Mouse (Mus musculus) kidney, adult 2 months (tissue): ENCODE measurements around the gene Syndig1l. TPM values are rescaled to one million over a fixed set of nuclear protein-coding genes. Genes with fewer than 3 reads are reported as not detected.

Source experiments
- DNase-seq: peaks from one replicate; pipeline ENCODE4 v3.0.0; 2021
- H3K27ac ChIP-seq: fragments of 200-500 bp; 2 replicates; pipeline ENCODE4 v1.5.1; 2012; ENCODE audit warnings: low read depth, low read length, control low read depth, inconsistent platforms; ENCODE audit not compliant: insufficient read depth
- H3K27me3 ChIP-seq: fragments of 200-500 bp; replicated peaks from 2 replicates; pipeline ENCODE4 v1.6.1; 2012; ENCODE audit warnings: mild to moderate bottlenecking, moderate library complexity, low read length, inconsistent platforms; ENCODE audit not compliant: control insufficient read depth, insufficient read depth
- H3K36me3 ChIP-seq: fragments of 200-500 bp; 2 replicates; pipeline ENCODE4 v1.6.1; 2012; ENCODE audit warnings: mild to moderate bottlenecking, moderate library complexity, low read length, inconsistent platforms; ENCODE audit not compliant: control insufficient read depth, insufficient read depth
- H3K4me1 ChIP-seq: fragments of 200-500 bp; 2 replicates; pipeline ENCODE4 v1.6.1; 2011; ENCODE audit warnings: low read length; ENCODE audit not compliant: control insufficient read depth, insufficient read depth
- H3K4me3 ChIP-seq: fragments of 200-500 bp; 2 replicates; pipeline ENCODE4 v1.5.1; 2011; ENCODE audit warnings: mild to moderate bottlenecking, low read depth, low read length, control low read depth; ENCODE audit not compliant: insufficient read depth
- CTCF ChIP-seq: fragments of 200-500 bp; conservative IDR thresholded peaks from 2 replicates; pipeline ENCODE4 v1.5.1; 2011; ENCODE audit warnings: low read depth, mild to moderate bottlenecking, control low read depth, low read length, moderate library complexity, mixed read lengths; ENCODE audit not compliant: insufficient read depth, insufficient read length
- POLR2A ChIP-seq: fragments of 200-500 bp; IDR thresholded peaks from one replicate; pipeline ENCODE4 v1.6.1; 2011; ENCODE audit warnings: low read depth, low read length, control low read depth
- WGBS: fragments of 180-500 bp; shearing (Covaris S2); methylation state at CpG from one replicate; pipeline ENCODE4 v1.1.7; 2018; 5-methylcytosine and 5-hydroxymethylcytosine counted together
- polyA plus RNA-seq: library from polyadenylated mRNA; depleted of rRNA; stranded (reverse); fragments of >200 nt; gene quantifications from 2 replicates; pipeline ENCODE4 v1.2.3, GENCODE M21; 2012

Syndig1l gene
- polyA plus RNA-seq, 1 experiment = not detected

- 55% methylated on average over 14 of the region's 14 CpGs for WGBS
- H3K36me3 ChIP-seq = no peaks in the 10 kb centered on the region
- no peak for DNase-seq
- H3K4me1 ChIP-seq = no peaks in the 10 kb centered on the region
- H3K27ac ChIP-seq = no peak overlapping the region
- no peaks in the 10 kb centered on the region for H3K27me3 ChIP-seq
- TF ChIP-seq POLR2A (no peak), CTCF (no peak)
- no peak overlapping the region for H3K4me3 ChIP-seq
These were observed 23.7 kb downstream of the Syndig1l start for GRCm38 (mm10) chr12:84674666-84675526.

DNA sequence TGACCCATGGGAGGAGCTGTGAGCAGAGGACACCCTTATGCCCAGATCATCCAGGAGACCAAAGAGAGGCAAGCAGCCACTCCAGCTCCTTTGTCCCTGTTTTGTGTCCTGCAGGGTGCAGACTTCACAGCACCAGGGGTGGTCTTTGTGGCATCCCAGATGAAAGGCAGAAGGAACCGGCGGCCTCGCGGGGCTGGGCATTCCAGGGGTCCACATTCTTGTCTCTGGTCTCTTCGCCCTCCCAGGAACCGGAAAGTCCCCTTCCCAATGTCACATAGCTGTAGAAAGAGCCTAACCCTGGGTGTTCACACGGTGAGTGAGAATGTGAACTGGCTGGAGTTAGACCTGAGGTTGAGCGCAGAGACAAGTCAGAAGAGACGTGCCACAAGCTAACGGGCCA is 27.0 kb downstream of the Syndig1l start:
- no peaks in the 10 kb centered on the region for H3K4me1 ChIP-seq
- DNase-seq = no peak
- H3K4me3 ChIP-seq = no peak overlapping the region
- H3K36me3 ChIP-seq = no peaks in the 10 kb centered on the region
- TF ChIP-seq CTCF = no peak
- TF ChIP-seq POLR2A = no peak
- 39% methylated on average over 10 of the region's 10 CpGs for WGBS
- H3K27ac ChIP-seq = no peak overlapping the region
- H3K27me3 ChIP-seq = no peaks in the 10 kb centered on the region

- 93% methylated on average over 3 of the region's 3 CpGs for WGBS
- DNase-seq = no peak
- no peaks in the 10 kb centered on the region for H3K36me3 ChIP-seq
- H3K27me3 ChIP-seq = no peaks in the 10 kb centered on the region
- no peak overlapping the region for H3K27ac ChIP-seq
- H3K4me1 ChIP-seq = no peaks in the 10 kb centered on the region
- TF ChIP-seq CTCF = no peak
- TF ChIP-seq POLR2A = no peak
- no peak overlapping the region for H3K4me3 ChIP-seq
These were observed 28.1 kb downstream of the Syndig1l start for GRCm38 (mm10) chr12:84670555-84670954.

- no peak overlapping the region for H3K4me3 ChIP-seq
- no peak overlapping the region for H3K27ac ChIP-seq
- no peaks in the 10 kb centered on the region for H3K4me1 ChIP-seq
- no peaks in the 10 kb centered on the region for H3K36me3 ChIP-seq
- 16% methylated on average over 3 of the region's 3 CpGs for WGBS
- peak; percentile 41 for DNase-seq
- H3K27me3 ChIP-seq = no peaks in the 10 kb centered on the region
- peak; percentile 93 for TF ChIP-seq CTCF
- TF ChIP-seq POLR2A = no peak
These were observed 44.7 kb downstream of the Syndig1l start for GRCm38 (mm10) chr12:84653912-84654311.

GRCm38 (mm10) chr12:84650234-84650633 is 48.4 kb downstream of the Syndig1l start:
- H3K36me3 ChIP-seq = no peaks in the 10 kb centered on the region
- DNase-seq = no peak
- TF ChIP-seq POLR2A = no peak
- no peak for TF ChIP-seq CTCF
- H3K4me1 ChIP-seq = no peaks in the 10 kb centered on the region
- no peak overlapping the region for H3K4me3 ChIP-seq
- H3K27ac ChIP-seq = no peak overlapping the region
- H3K27me3 ChIP-seq = no peaks in the 10 kb centered on the region
- 77% methylated on average over 13 of the region's 13 CpGs for WGBS

DNA sequence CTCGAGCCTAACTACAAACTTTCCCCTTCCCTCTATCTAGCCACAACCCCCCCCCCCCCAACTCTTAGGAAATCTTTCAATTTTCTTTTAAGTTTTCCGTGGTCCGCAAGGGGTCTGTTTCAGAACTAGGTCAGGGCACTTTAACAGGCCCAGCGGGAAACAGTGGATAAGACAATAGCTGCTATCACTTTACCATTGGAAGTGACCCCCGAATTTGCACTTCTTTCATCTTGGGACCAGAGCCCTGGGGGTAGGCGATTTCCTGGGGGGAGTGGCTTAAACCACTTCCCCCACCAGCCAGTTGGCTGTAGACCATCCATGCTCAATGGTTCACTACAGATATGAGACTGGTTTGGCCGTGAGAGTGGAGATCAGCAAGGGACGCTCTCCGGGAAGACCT is 58.0 kb downstream of the Syndig1l start, which contains the start of gene Vrtn:
Gene Vrtn (plus strand): TSS at position 366 of the 400 bp plus-strand sequence.
- Histone ChIP-seq H3K4me3 (no peak within 1 kb of the TSS), H3K36me3 (no peaks in the 10 kb centered on the region), H3K27ac (no peak within 1 kb of the TSS), H3K27me3 (no peaks in the 10 kb centered on the region; the same call in 1 of the 2 replicates), H3K4me1 (no peaks in the 10 kb centered on the region)
- WGBS = 13% methylated on average over 9 of the region's 9 CpGs
- no peak for TF ChIP-seq CTCF
- no peak for DNase-seq

GRCm38 (mm10) chr12:84640253-84640652 is 58.4 kb downstream of the Syndig1l start:
- H3K4me3 ChIP-seq = no peak overlapping the region
- 14% methylated on average over 6 of the region's 6 CpGs for WGBS
- no peaks in the 10 kb centered on the region for H3K4me1 ChIP-seq
- no peaks in the 10 kb centered on the region; the same call in 1 of the 2 replicates for H3K27me3 ChIP-seq
- TF ChIP-seq POLR2A (no peak), CTCF (no peak)
- H3K27ac ChIP-seq = no peak overlapping the region
- H3K36me3 ChIP-seq = no peaks in the 10 kb centered on the region
- no peak for DNase-seq
